Mouse (Mus musculus) adrenal gland, adult 8-10 months (tissue): Measurements from ENCODE around the gene Cd70. TPM values are rescaled to one million over a fixed set of nuclear protein-coding genes. Genes with fewer than 3 reads are reported as not detected.

Experiments used
- DNase-seq: peaks from one replicate; pipeline ENCODE4 v3.0.0; 2022
- total RNA-seq, 4 experiments: library from RNA; stranded (reverse); gene quantifications; 2 replicates each; pipeline ENCODE4 v1.2.4; 2022

Cd70 gene
- total RNA-seq: not detected

DNA sequence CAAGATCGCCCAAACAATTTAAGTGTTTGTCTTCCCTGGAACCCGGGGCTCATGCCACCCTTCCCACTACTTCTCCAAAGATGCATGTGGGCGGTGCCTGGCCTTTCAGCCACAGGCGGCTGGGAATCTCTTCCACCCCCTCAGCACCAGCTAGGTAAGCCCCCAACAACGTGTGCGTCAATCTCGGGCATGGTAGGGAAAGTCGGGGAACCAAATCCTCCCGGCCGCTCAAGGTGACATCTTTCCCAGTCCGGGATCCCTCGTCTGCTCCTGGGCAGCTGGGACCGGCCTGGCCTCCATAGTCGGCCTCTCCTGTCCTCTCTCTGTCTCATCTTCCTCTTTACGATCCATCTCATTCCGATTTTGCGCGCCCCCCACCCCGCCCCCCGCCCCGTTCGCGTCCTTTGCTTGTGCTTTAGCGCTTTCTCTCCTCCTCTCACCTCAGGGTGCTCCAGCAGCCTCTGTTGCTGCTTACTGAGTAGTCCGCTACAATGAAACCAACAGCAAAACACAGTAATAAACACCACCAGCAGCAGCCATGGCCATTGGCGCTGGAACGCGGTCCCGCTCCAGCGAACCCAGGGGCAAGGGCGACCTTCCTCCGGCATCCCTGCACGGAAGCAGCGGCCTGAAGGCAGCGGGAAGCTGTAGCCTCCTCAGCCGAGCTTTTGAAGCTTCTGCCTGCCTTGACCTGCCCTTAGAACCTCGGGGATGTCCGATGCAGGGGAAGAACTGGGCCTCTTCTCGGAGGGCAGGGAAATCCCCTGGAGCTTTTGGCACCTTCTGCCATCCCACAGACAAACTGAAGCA, at the start of gene Cd70:
TSS of gene Cd70 (minus strand) at position 784 of the 810 bp plus-strand sequence.
- no peak for DNase-seq

DNA sequence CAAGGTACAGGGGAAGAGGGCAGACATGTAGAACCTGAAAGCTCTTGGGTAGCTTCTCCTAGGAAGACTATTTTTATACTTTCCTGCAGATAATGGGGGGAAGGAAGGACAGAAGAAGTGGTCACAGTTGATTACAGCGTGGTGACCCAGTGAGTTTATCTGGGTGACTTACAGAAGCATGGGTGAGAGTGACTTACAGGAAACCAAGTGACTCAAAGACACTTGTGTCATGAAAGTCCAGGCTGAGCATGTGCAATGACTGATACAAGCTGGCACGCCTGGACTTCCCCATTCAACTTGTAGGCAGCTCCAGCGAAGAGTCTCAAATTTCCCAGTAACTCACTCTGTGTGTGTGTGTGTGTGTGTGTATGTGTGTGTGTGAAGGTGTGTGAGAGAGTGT, 48.7 kb upstream of the Cd70 start:
- no peak for DNase-seq

DNA sequence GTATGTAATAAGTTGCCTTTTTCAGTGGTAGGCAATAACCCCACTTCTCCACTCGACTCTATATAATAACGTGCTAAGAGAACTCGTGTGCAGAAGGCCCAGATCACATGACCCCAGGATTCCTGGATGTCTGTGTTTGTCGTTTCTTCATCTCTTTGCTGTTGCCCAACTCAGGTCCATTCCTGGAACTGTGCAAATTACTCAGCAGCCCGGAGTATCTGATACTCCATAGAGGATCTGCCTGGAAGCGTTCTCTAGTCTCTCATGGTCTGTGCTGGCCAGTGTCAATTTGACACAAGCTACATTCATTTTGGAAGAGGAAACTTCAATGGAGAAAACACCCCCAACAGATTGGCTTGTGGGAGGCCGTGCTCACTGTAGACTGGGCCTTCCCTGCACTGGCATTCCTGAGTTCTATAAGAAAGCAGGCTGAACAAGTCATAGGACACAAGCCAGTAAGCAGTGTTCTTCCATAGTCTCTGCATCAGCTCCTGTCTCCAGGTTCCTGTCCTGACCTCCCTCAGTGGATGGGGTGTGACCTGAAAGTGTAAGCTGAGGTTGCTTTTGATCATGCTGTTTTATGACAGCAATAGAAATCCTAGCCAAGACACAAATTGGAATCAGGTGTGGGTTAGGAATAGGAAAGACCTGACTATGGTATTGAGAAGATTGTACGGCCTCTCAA, 45.9 kb upstream of the Cd70 start:
- DNase-seq: no peak

DNA sequence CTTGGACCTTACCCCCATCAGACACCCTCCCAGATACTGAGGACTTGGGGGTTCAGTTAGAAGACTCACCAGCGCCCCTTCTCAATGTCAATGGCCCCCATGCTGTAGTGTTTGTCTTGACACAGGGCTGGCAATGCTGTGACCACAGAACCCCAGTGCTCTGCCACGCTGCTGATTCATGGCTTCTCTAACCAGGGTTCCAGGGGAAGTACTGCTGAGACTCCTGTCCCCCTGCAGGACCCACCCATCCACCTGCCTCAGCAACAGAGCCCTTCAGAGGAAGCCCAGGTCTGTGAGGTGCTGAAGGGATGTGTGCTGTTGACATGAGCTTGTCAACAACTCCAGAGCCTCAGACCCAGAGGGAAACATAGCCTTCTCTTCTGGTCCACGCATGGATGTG, 45.2 kb upstream of the Cd70 start:
- DNase-seq: no peak

DNA sequence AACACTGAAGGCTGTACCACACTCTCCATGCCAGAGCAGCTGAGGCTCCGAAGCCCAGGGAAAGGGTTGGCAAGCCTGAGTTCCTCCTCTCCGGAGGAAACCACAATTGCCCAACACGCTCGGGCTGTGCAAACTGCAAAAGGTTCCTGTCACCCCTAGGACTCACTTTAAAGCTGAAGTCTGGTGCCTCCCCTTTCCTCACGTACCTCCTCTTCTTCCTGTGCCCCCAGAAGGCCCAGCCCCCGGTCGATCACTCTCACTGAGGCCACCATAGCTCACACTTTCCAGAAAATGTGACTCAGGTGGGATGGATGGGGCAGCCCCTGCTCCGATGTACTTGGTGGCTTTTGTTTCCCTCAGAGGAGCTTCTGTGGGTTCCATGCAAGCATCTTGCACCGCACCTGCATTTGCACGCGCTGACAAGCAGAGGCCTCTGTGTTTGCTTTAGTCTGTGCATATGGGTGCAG, 44.5 kb upstream of the Cd70 start, which contains the start of gene Tnfsf14:
TSS of gene Tnfsf14 (minus strand) at position 137 of the 467 bp plus-strand sequence.
- DNase-seq: no peak

DNA sequence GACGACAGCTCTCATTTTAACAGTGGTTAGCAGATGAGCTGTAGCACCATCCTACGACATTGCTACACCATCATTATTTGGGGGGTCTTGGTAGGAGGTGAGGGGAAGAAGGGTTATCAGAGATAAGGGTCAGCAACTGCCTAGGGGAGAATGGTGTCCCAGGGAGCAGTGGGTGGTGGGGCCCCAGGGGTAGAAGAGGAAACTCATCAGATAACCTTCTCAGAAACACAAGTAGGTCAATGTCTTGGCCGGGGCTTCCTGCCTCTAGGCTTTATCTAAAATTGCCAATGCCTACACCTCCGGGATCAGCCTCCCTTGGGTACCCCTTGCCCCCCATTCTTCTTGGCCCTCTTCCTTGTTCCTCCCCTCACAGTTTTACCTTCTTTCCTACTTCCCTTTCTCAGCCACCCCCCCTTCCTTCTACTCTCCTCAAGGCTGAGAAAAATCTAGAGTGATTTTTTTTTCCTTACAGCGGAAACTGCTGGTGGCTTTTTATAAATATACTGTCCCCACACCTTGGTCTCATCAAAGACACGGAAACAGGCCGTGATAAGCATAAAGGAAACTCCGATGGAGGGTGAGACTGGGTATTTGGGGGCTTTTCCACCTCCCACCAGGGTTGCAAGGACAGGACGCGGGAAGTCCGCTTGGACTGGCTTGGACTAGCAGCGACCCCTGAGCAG, 39.1 kb upstream of the Cd70 start:
- no peak for DNase-seq

DNA sequence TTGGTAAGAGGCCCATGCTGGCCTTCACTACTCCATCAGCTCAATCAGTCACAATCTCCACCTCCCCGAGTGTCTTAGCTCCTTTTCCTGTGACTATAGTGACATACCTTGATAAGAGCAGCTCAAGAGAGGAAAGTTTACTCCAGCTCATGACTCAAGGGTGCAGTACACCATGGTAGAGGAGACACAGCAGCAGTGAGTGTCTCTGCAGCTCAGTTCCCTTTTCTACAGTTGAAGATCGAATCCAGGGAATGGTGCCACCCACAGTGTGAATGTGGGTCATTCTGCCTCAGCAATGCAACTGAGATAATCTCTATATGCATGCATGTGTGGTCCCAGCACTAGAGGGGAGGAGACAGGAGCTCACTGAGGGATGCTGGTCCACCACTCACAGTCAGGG, 36.1 kb upstream of the Cd70 start:
- no peak for DNase-seq

DNA sequence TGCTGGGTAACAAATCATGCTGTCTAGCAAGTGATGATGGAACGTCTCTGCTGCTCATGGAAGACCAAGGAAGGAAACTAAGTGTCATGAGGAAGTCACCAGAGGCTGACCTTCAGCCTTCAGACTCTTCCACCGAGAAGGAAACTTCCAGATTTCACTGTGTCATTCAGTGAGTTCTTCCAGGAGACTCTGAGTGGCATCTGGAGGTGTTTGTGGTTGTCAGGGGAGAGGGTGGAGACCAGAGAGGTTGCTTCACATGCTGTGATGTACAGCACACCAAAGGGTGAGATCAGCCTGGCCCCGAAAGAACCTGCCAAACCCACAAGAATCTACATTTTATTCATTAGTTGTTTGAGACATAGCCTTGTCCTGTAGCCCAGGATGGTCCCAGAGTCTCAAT, 33.3 kb upstream of the Cd70 start:
- no peak for DNase-seq

DNA sequence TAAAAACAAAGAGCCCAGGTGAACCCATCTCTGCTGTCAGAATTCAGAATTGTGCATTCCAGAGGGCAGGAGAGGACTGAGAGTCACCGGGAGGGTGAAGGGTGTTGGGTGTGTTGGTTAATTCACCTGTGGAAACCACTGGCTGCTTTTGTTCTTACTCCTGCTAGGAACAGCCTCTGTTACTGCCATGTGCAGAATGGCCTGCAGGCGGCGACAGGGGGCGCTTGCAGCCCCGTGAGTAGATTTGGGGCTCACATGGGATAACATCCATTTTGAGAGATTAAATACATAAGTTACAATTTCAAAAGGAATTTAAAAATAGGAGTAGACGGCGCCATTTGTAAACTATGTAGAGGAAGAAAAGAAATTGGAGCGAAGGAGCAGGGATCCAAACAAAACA, 30.8 kb upstream of the Cd70 start:
- DNase-seq: no peak

DNA sequence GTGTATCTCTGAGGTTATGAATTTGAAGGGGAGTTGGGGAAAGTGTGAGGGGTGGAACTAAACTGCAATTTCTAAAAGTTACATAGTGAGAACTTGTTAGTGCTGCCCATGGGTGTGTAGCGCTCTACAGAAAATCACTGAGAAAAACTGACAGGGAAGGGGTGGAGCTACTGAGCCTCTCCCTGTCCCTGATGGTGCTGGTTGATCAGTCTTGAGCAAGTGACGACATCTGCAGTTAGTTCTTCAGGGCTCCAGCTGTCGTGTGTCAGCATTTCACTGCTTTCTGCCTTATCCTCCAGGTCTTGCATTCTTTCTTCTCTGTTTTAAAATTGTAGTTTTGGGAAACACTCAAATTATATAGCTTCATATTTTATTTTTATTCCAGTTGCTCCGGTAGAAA, 23.8 kb upstream of the Cd70 start:
- no peak for DNase-seq

DNA sequence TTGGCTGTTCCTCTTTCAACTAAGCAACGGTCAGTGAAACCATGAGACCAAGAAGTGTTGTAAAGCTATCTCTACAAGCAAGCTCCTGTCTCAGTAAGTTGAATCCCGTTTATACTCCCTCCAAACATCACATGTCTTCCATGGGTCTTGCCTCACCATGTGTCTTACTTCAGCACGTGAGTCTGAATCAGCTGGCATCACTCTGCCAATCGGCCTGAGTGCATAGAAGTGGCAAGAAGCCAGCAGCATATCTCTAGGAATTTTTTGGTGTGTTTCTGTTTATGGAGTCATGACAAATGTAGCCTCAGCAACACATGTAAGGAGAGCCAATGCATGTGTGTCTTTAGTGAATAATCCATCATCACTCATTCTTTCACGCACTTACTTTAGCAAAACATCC, 22.8 kb upstream of the Cd70 start:
- DNase-seq: no peak

DNA sequence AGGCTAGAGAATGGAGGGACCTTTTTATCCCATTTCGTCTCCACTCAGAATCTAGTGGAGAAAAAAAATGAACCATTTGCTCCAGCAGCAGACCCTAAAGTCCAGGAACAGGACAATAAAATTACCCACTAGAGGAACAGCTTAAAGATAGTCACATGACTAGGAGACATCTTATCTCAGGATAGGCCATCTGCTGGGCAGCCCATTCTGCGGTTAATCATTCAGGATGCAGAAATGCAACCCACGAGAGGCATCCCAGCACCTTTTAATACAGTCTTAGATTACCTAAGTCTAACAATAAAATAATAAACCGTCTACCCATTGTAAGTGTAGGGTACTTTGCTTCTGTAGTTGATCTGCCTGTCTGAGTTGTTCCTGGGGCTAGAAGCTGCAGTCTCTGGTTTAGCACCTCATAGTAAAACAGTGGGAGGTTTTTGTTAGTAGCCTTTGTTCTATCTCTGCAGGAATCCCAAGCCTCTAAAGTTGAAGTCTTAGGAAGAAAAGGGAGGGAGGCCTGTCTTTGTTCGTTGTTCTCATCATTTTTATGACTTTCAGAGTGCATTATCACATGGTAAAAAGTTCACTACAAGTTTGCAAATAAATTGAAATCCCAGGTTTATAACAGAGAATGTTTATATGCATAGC, 21.2 kb upstream of the Cd70 start:
- DNase-seq: no peak

DNA sequence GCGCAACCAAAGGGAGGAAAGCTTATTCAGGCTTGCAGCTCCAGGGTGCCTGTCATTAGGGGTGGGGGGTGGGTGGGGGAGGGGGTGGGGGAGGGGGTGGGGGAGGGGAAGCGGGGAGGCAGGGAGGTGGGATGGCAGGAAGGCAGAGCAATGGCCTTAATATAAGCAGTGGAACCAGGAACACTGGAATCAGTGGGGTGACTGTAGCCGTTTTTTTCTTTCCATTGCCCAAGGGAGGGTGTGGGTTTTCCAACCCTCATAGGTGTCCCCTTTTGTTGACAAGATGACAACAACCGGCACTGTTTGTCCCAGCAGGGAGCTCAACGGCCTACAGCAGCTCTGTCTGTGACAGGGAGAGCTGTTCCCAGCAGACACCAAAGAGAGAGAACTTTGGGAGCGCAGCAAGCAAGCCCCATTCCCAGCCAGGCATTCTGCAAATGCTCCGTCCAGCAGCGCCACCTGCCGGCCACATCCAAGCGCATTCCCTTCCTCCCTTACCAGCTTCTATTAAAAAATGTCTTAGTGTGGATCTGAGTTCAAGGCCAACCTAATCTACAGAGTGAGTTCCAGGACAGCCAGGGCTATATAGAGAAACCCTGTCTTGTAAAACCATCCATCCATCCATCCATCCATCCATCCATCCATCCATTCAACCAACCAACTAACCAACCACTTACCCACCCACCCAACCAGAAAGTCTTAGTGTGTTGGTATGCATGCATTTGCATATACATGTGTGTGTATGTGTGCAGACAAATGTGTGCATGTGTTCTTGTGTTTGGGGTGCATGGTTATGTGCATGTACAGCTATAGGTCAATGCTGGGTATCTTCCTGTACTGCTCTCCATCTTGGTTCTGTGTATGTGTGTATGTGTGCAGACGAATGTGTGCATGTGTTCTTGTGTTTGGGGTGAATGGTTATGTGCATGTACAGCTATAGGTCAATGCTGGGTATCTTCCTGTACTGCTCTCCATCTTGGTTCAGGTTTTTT, 17.5 kb upstream of the Cd70 start:
- DNase-seq: peak; percentile 57

DNA sequence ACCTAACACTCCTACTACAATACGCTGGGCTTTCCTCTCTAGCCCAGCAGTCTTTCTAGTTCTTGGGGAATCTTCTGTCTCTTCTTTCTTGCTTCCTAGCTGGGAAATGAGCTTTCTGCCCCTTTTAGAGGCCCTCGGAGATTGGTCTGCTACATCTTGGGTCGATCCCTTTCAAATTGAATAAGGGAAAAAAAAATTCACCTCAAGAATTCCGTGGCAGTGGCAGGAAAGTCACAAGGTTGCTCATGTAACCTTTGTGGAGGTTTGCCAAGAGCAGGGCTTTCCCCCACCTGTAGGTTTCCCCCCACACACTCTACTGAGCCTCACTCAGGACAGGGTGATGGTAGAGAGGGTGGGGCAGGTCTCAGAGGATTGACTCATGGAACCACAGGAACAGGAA, 4.2 kb upstream of the Cd70 start:
- no peak for DNase-seq

DNA sequence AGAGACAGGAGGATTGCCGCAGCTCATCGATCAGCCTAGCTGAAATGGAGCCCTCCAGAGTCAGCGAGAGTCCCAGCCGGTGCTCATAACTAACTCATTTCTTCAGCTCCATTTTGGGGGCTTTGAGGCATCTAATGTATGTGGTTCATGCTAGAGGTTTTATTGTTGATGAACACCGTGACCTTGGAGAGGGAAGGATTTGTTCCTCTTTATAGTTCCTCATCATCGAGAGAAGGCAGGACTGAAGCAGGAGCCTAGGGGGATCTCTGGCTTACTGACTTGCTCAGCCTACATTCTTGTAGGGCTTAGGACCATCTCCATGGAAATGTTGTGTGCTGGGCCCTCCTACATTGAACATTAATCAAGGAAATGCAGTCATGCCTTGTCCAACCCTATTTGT, 3.4 kb upstream of the Cd70 start:
- no peak for DNase-seq

DNA sequence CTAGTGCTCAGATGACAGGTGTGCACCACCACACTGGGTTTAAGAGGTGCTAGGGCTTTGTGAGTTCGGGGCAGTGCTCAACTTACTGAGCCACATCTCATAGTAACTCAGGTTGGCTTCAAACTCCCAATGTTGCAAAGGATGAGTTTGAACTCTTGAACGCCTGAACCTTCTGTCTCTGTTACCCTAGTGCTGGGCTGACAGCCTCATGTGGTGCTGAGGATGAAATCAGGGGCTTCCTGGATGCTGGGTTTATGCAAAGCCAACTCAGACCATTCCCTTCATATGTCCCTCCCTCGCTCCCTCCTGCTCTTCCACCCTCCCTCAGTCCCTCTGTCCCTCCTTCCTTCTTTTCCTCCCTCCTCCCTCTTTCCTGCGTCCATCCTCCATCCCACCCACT, 1.2 kb downstream of the Cd70 start:
- no peak for DNase-seq

DNA sequence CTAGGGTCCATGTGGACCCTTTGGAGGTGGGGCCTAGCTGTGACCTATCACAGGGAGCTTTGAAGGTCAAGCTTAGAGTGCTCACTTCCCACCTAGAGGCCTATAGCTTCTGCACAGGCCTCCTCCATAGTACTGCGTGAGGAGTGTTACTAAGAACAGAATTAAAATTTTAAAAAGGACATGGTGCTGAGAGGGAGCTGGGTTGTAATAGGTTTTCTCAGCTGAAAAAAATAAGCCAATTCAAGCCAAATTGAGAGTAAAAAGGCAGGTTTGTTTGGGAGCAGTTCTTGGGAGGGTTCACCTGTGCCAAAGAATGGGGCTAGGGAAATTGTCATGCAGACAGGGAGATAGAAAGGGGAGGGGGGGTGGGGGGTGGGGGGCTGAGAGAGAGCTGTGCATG, 4.5 kb downstream of the Cd70 start:
- no peak for DNase-seq

DNA sequence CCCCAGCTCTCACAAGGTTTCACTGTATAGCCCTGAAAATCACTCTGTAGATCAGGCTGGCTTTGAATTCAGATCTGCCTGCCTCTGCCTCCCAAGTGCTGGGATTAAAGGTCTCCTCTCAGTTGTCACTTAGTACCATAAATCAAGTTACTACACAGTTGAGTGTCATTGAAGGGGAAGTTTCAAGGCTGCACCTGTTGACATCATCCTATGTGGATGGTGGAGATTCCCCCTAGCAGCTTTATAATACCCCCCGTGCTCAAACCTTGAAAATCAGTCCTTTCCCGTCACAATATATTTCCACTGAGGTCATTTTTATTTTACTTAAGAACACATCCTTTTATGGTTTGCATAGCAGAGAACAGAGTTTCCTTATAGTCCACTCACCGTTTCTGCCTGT, 5.9 kb downstream of the Cd70 start:
- no peak for DNase-seq

DNA sequence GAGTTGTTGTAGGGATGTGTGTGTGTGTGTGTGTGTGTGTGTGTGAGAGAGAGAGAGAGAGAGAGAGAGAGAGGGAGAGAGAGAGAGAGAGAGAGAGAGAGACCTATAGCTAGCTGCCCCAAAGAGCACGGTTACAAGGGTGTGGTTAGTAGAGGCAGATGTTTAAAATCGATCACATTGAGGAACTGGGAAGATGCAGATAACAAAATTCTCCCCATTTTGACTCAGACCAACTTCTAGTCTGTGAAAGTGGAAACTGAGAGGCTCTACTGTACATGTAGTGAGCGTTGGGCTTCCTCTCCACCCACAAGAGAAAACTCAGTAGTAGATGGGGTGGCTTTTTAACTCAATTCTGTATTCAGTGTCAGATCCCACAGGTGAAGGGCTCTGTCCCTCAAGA, 9.9 kb downstream of the Cd70 start:
- DNase-seq: no peak

DNA sequence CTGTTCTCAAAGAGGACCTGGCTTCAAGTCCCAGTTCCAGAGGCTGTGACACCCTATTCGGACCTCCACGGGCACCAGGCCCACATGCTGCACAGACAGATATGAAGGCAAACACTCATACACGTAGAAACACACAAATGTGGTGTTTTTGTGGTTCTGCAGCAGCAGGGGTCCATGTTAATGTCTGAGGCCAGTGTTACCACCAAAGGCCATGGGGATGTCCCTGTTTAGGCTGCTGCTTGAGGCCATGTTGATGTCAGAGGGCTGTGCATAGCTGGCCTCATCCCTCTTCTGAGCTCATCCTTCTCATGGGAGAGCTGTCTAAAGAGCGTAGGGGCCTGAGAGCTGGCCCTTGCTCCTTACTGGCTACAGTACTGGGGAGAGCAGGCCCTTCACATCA, 10.9 kb downstream of the Cd70 start:
- DNase-seq: no peak

DNA sequence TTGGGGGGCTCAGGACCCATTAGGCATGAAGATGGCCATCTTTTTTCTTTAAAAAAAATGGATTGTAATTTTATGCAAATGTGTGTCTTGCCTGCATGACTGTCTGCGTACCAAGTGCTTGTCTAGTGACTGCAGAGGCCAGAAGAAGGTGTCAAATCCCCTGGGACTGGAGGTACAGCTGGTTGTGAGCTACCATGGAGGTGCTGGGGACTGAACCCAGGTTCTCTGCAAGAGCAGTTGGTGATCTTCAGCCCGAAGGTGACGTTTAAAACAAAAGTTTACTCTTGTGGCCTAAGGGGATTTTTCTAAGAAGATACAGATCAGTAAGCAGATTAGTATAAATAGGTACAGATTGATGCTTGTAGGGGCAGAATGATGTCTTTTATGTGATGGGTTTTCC, 13.9 kb downstream of the Cd70 start:
- no peak for DNase-seq

DNA sequence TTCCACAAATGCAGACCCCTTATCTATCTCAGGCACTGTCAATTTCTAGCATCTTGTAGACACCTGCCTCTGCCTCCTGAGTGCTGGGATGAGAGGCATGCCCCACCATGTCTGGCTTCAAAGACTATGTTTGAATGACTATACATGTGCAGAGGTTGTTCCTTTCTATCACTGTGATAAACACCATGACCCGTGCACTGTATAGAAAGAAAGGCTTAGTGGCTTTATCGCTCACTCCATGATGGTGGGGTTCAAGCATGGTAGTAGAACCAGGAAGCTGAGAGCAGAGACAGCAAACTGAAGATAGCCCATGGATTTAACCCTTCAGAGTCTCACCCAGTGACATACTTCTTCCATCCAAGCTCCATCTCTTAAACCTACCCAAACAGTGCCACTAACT, 14.9 kb downstream of the Cd70 start:
- DNase-seq: no peak
